Mouse (Mus musculus) adrenal gland, postnatal 10 days (tissue): ENCODE measurements at regions not wholly inside any gene's neighbourhood (a gene's known extent, or its start where the extent isn't known, plus 50 kb on each side); places are given as distances from the start of the nearest gene placed in this dataset.

Source experiments
- DNase-seq: peaks from one replicate; pipeline ENCODE4 v3.0.0; 2021; ENCODE audit warnings: mixed read lengths

DNA sequence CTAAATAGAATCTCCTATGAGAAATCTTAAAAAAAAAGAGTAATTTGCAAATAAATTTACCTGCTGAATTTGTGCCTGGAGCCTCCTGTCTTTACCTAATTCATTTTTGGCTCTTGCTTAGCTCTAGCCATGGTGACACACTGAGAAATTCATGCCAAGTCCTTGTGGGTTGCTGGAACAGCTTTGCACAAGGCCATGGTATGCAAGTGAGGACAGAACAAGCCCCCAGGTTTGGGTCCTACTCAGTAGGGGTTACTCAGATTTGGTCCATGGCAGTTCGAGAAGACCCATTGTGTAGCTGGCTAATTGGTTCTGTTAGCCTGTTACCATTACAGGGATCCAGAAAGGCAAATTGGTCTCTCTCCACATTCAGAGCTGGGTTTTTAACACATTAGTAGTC is 65.7 kb upstream of the Zeb2 start:
- peak; percentile 27 for DNase-seq

GRCm38 (mm10) chr2:45181552-45181951 is 64.4 kb upstream of the Zeb2 start:
- DNase-seq, result no peak

- DNase-seq, result no peak
Observed at GRCm38 (mm10) chr2:45178849-45179453, 61.8 kb upstream of the Zeb2 start.

DNA sequence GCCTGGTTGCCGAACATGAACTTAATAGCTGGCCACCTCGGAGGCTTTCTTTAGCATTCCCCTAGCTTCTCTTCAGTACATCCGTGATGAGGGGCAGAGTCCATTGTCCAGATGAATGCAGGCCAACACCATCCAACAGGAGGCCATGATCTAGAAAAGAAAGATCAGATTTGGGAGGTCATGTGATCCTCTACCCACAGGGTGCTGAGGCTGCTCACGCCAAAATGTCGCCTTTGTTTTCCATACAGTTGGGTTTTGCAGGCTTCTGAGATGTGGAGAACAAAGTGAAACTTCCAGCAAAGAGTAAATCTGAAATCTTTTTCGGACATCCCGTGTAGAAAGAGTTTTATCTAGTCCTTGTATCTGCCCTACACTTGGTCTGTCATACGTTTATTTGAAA is 55.2 kb upstream of the Zeb2 start:
- no peak for DNase-seq

- no peak for DNase-seq
Observed at GRCm38 (mm10) chr2:45171520-45172173, 54.5 kb upstream of the Zeb2 start.

GRCm38 (mm10) chr2:45170272-45170671 is 53.1 kb upstream of the Zeb2 start:
- no peak for DNase-seq

- no peak for DNase-seq
Observed at GRCm38 (mm10) chr2:45169429-45170070, 52.4 kb upstream of the Zeb2 start.

GRCm38 (mm10) chr2:45168606-45169005 is 51.4 kb upstream of the Zeb2 start:
- peak; percentile 34 for DNase-seq
